Mouse (Mus musculus): ENCODE results near the gene Myh3. TPM values are rescaled to one million over a fixed set of nuclear protein-coding genes. Genes with fewer than 3 reads are reported as not detected.
A peak's percentile ranks its signal among the peaks of the same experiment; 100 is the strongest.

Gene Myh3
- polyA plus RNA-seq, 2 experiments = 192 to 205 TPM

DNA sequence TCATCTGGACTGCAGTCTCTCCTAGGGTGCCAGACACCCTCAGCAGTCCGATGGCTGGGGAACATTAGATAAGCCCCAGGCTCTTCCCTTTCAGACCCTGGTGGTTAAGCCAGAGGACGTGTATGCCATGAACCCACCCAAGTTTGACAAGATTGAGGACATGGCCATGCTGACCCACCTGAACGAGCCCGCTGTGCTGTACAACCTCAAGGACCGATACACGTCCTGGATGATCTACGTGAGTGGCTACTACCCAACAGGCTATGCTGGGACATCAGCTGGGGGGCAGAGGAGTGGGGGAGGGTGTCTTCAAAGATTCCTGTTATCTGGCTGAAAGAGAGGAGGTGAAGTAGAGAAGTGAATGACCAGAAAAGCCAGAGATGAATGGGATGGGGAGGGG, 4.1 kb downstream of the Myh3 start:
- Histone ChIP-seq H3K4me1 (ENCODE audit: control insufficient read depth, insufficient read depth, low read length) (no peaks in the 10 kb centered on the region), H3K36me3 (ENCODE audit: control insufficient read depth, insufficient read depth, low read length) (no peaks in the 10 kb centered on the region), H3K27ac (replicated peaks; ENCODE audit: low read depth, low read length) (no peak overlapping the region), H3K9ac (ENCODE audit: low read depth, low read length, severe bottlenecking) (no peak overlapping the region), H3K4me2 (replicated peaks; ENCODE audit: low read depth, low read length, severe bottlenecking) (no peak overlapping the region), H3K4me3 (replicated peaks; ENCODE audit: low read length) (no peak overlapping the region), H3K9me3 (ENCODE audit: control insufficient read depth, low read length) (no peaks in the 10 kb centered on the region), H3K27me3 (ENCODE audit: control insufficient read depth, insufficient read depth, low read length) (peaks cover 13% of the 10 kb centered on the region; the same call in 1 of the 2 replicates)
- no peak for TF ChIP-seq POLR2A (IDR thresholded peaks at IDR 0.05; ENCODE audit: borderline replicate concordance, extremely low read depth, insufficient read depth, insufficient read length)
- ATAC-seq (ENCODE audit: low FRiP score, low read depth) (no peak), DNase-seq (ENCODE audit: low spot score) (no peak)
- 79% methylated on average over 7 of the region's 7 CpGs for WGBS

GRCm38 (mm10) chr11:67082793-67083192, 4.7 kb downstream of the Myh3 start:
- Histone ChIP-seq H3K9me3 (ENCODE audit: control insufficient read depth, low read length) (no peaks in the 10 kb centered on the region), H3K9ac (ENCODE audit: low read depth, low read length, severe bottlenecking) (no peak overlapping the region), H3K4me3 (replicated peaks; ENCODE audit: low read length) (no peak overlapping the region), H3K4me1 (ENCODE audit: control insufficient read depth, insufficient read depth, low read length) (no peaks in the 10 kb centered on the region), H3K4me2 (replicated peaks; ENCODE audit: low read depth, low read length, severe bottlenecking) (no peak overlapping the region), H3K27ac (replicated peaks; ENCODE audit: low read depth, low read length) (no peak overlapping the region), H3K27me3 (ENCODE audit: control insufficient read depth, insufficient read depth, low read length) (peaks cover 13% of the 10 kb centered on the region; the same call in 1 of the 2 replicates), H3K36me3 (ENCODE audit: control insufficient read depth, insufficient read depth, low read length) (no peaks in the 10 kb centered on the region)
- ATAC-seq (ENCODE audit: low FRiP score, low read depth) (no peak), DNase-seq (ENCODE audit: low spot score) (no peak)
- TF ChIP-seq POLR2A (IDR thresholded peaks at IDR 0.05; ENCODE audit: borderline replicate concordance, extremely low read depth, insufficient read depth, insufficient read length) = no peak
- WGBS = 81% methylated on average over 13 of the region's 13 CpGs

DNA sequence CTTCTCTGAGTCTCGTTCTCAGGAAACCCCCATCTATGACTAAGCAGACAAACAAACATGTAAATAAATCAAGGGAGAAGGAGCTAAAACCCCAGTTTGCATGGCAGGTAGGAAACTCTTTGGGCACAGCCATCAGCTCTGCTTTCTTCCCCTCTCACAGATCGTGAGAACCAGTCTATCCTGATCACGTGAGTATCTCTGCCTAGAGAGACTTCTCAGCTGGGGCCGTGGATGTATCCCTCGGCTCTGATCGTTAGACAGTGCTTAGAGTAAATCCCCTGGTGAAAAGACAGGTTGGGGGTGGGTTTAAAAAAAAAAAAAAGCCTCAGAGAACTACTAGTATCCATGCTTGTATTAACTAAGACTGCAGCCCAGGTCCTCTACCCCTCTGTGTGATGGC, 5.1 kb downstream of the Myh3 start:
- ATAC-seq (ENCODE audit: low FRiP score, low read depth) = no peak
- Histone ChIP-seq H3K9ac (ENCODE audit: low read depth, low read length, severe bottlenecking) (no peak overlapping the region), H3K4me3 (replicated peaks; ENCODE audit: low read length) (no peak overlapping the region), H3K4me1 (ENCODE audit: control insufficient read depth, insufficient read depth, low read length) (no peaks in the 10 kb centered on the region), H3K36me3 (ENCODE audit: control insufficient read depth, insufficient read depth, low read length) (no peaks in the 10 kb centered on the region), H3K9me3 (ENCODE audit: control insufficient read depth, low read length) (no peaks in the 10 kb centered on the region), H3K4me2 (replicated peaks; ENCODE audit: low read depth, low read length, severe bottlenecking) (no peak overlapping the region), H3K27me3 (ENCODE audit: control insufficient read depth, insufficient read depth, low read length) (peaks cover 13% of the 10 kb centered on the region; the same call in 1 of the 2 replicates), H3K27ac (replicated peaks; ENCODE audit: low read depth, low read length) (no peak overlapping the region)
- 79% methylated on average over 6 of the region's 6 CpGs for WGBS
- no peak for TF ChIP-seq POLR2A (IDR thresholded peaks at IDR 0.05; ENCODE audit: borderline replicate concordance, extremely low read depth, insufficient read depth, insufficient read length)
- no peak for DNase-seq (ENCODE audit: low spot score)

GRCm38 (mm10) chr11:67083712-67084340, 5.7 kb downstream of the Myh3 start:
- Histone ChIP-seq H3K4me3 (replicated peaks; ENCODE audit: low read length) (no peak overlapping the region), H3K36me3 (ENCODE audit: control insufficient read depth, insufficient read depth, low read length) (no peaks in the 10 kb centered on the region), H3K9ac (ENCODE audit: low read depth, low read length, severe bottlenecking) (no peak overlapping the region), H3K9me3 (ENCODE audit: control insufficient read depth, low read length) (no peaks in the 10 kb centered on the region), H3K4me1 (ENCODE audit: control insufficient read depth, insufficient read depth, low read length) (no peaks in the 10 kb centered on the region), H3K4me2 (replicated peaks; ENCODE audit: low read depth, low read length, severe bottlenecking) (no peak overlapping the region), H3K27ac (replicated peaks; ENCODE audit: low read depth, low read length) (no peak overlapping the region), H3K27me3 (ENCODE audit: control insufficient read depth, insufficient read depth, low read length) (peaks cover 13% of the 10 kb centered on the region; the same call in 1 of the 2 replicates)
- ATAC-seq (ENCODE audit: low FRiP score, low read depth) (no peak), DNase-seq (ENCODE audit: low spot score) (no peak)
- WGBS = 45% methylated on average over 32 of the region's 32 CpGs
- no peak for TF ChIP-seq POLR2A (IDR thresholded peaks at IDR 0.05; ENCODE audit: borderline replicate concordance, extremely low read depth, insufficient read depth, insufficient read length)

DNA sequence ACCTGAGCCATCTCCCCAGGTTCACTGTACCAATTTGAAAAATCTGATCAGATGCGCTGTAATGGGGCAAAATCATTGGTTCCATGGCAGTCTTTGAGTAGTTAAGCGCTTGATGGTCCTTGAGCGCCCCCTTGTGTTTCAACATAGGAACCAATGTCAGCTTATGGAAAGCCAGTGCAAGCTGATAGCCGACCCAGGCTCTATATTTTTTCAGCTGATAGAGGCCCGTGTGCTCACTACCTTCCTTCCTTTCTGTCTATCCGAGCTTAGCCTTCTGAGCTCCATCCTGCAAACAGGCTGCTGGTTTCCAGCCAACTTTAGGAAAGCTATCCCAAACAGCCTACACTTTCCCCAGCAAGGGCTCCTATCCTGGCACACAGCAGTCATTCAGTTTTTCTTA, 7.4 kb downstream of the Myh3 start:
- Histone ChIP-seq H3K4me3 (replicated peaks; ENCODE audit: low read length) (no peak overlapping the region), H3K4me2 (replicated peaks; ENCODE audit: low read depth, low read length, severe bottlenecking) (no peak overlapping the region), H3K9ac (ENCODE audit: low read depth, low read length, severe bottlenecking) (no peak overlapping the region), H3K27me3 (ENCODE audit: control insufficient read depth, insufficient read depth, low read length) (peaks cover 13% of the 10 kb centered on the region; the same call in 1 of the 2 replicates), H3K9me3 (ENCODE audit: control insufficient read depth, low read length) (no peaks in the 10 kb centered on the region), H3K27ac (replicated peaks; ENCODE audit: low read depth, low read length) (no peak overlapping the region), H3K36me3 (ENCODE audit: control insufficient read depth, insufficient read depth, low read length) (no peaks in the 10 kb centered on the region), H3K4me1 (ENCODE audit: control insufficient read depth, insufficient read depth, low read length) (no peaks in the 10 kb centered on the region)
- 7% methylated on average over 6 of the region's 6 CpGs for WGBS
- TF ChIP-seq POLR2A (IDR thresholded peaks at IDR 0.05; ENCODE audit: borderline replicate concordance, extremely low read depth, insufficient read depth, insufficient read length) = no peak
- DNase-seq (ENCODE audit: low spot score) (peak; percentile 88), ATAC-seq (ENCODE audit: low FRiP score, low read depth) (no peak)

Data from limb, embryonic 14.5 days (tissue).